Mouse (Mus musculus) MN1 (cell line): Measurements from ENCODE around the gene Pbx2.

ENCODE experiments used
- DNase-seq: peaks from one replicate; pipeline ENCODE4 v3.0.0-alpha.2; 2016; ENCODE audit warnings: low spot score

Gene Pbx2

GRCm38 (mm10) chr17:34582528-34582927, 8.5 kb upstream of the Pbx2 start:
- no peak for DNase-seq

GRCm38 (mm10) chr17:34583397-34583796, 7.7 kb upstream of the Pbx2 start:
- DNase-seq = no peak

GRCm38 (mm10) chr17:34583819-34584218, 7.2 kb upstream of the Pbx2 start:
- no peak for DNase-seq

GRCm38 (mm10) chr17:34585121-34585520, 5.9 kb upstream of the Pbx2 start:
- no peak for DNase-seq

- DNase-seq = no peak
Observed at GRCm38 (mm10) chr17:34585877-34586771, 4.9 kb upstream of the Pbx2 start.

- peak; percentile 92 for DNase-seq
Observed at GRCm38 (mm10) chr17:34586796-34587422, 4.2 kb upstream of the Pbx2 start.

GRCm38 (mm10) chr17:34587423-34587811, 3.6 kb upstream of the Pbx2 start:
- peak; percentile 95 for DNase-seq

GRCm38 (mm10) chr17:34587814-34588213, 3.3 kb upstream of the Pbx2 start:
- no peak for DNase-seq

- no peak for DNase-seq
Observed at GRCm38 (mm10) chr17:34588767-34589166, 2.3 kb upstream of the Pbx2 start.

- DNase-seq = no peak
Observed at GRCm38 (mm10) chr17:34589206-34589605, 1.9 kb upstream of the Pbx2 start.

GRCm38 (mm10) chr17:34589681-34590101, 1.4 kb upstream of the Pbx2 start, which contains the start of gene Gpsm3:
Gene Gpsm3, plus strand, starts transcription at chr17:34589806.
- DNase-seq = peak; percentile 41

- DNase-seq = peak; percentile 45
Observed at GRCm38 (mm10) chr17:34590154-34590987, 695 bp upstream of the Pbx2 start.

GRCm38 (mm10) chr17:34591994-34592375, 919 bp downstream of the Pbx2 start:
- DNase-seq = peak; percentile 90

GRCm38 (mm10) chr17:34592581-34593549, 1.8 kb downstream of the Pbx2 start:
- DNase-seq = peak; percentile 60

- DNase-seq = peak; percentile 83
Observed at GRCm38 (mm10) chr17:34593752-34594525, 2.9 kb downstream of the Pbx2 start.

- DNase-seq = no peak
Observed at GRCm38 (mm10) chr17:34596098-34596497, 5.0 kb downstream of the Pbx2 start.

GRCm38 (mm10) chr17:34597566-34598095, 6.6 kb downstream of the Pbx2 start, which contains the start of gene Ager:
Gene Ager, plus strand, starts transcription at chr17:34597862.
- no peak for DNase-seq

GRCm38 (mm10) chr17:34599891-34600290, 8.8 kb downstream of the Pbx2 start:
- no peak for DNase-seq

GRCm38 (mm10) chr17:34601796-34602195, 10.7 kb downstream of the Pbx2 start:
- DNase-seq = no peak
